Mouse (Mus musculus) small intestine, adult 2 months (tissue): Measurements from ENCODE around the gene Hs1bp3.

ENCODE experiments used
- CTCF ChIP-seq: fragments of 200-500 bp; IDR thresholded peaks from 2 replicates; pipeline ENCODE4 v1.5.1; 2012; ENCODE audit warnings: low read depth, mild to moderate bottlenecking, control low read depth, inconsistent platforms, low read length, moderate library complexity, mixed read lengths; ENCODE audit not compliant: insufficient replicate concordance, insufficient read length; ENCODE audit errors: extremely low read depth
- POLR2A ChIP-seq: fragments of 200-500 bp; IDR thresholded peaks from 2 replicates; pipeline ENCODE4 v1.6.1; 2012; ENCODE audit warnings: low read depth, mild to moderate bottlenecking, control low read depth, inconsistent platforms, low read length, moderate library complexity

DNA sequence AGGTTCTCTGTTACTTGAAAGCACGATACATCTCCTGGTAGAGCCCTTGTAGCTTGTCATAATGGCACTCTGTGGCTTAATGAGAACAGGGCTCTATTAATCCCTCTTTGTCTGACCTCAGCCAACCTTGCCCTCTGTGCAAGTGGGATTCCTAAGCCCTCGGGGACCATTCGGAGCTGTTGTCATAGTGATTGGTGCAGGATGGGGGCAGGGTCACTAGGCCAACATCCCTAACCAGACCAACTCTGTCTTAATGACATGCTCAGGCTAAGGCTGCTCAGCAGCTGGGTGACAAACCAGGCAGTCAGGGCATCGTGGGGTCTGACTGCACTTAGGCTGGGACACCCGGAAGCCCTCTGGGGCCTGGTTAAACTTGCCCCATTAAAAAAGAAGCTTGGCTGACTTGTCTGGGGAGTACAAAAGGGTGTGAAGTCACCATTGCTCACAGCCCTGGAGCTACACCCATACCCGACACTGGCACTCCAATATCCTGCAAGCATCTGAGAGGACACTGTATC, 51.1 kb downstream of the Hs1bp3 start:
- TF ChIP-seq CTCF (no peak), POLR2A (no peak)
